Mouse (Mus musculus) embryonic facial prominence, embryonic 14.5 days (tissue): ENCODE data around the gene Klhl26. TPM values are rescaled to one million over a fixed set of nuclear protein-coding genes. Genes with fewer than 3 reads are reported as not detected.

Experiments used
- ATAC-seq: fragments of 200-750 bp; cut with Nextera tagmentation; 2 replicates; pipeline ENCODE4 v1.8.0; 2017; ENCODE audit warnings: low read depth, moderate number of reproducible peaks, moderate TSS enrichment
- DNase-seq: peaks from one replicate; pipeline ENCODE4 v3.0.0-alpha.2; 2015; ENCODE audit warnings: low spot score
- H3K27ac ChIP-seq: fragments of 300-500 bp; sonication (generic); replicated peaks from 2 replicates; pipeline ENCODE4 v1.5.1; 2014; ENCODE audit warnings: low read depth, mild to moderate bottlenecking, low read length, moderate library complexity
- H3K27me3 ChIP-seq: fragments of 300-500 bp; sonication (generic); replicated peaks from 2 replicates; pipeline ENCODE4 v1.6.1; 2014; ENCODE audit warnings: low read length; ENCODE audit not compliant: control insufficient read depth, insufficient read depth
- H3K36me3 ChIP-seq: fragments of 300-500 bp; sonication (generic); 2 replicates; pipeline ENCODE4 v1.6.1; 2014; ENCODE audit warnings: low read length, mixed read lengths; ENCODE audit not compliant: control insufficient read depth, insufficient read depth
- H3K4me1 ChIP-seq: fragments of 300-500 bp; sonication (generic); 2 replicates; pipeline ENCODE4 v1.6.1; 2014; ENCODE audit warnings: antibody characterized with exemption, low read length; ENCODE audit not compliant: control insufficient read depth, insufficient read depth
- H3K4me2 ChIP-seq: fragments of 300-500 bp; sonication (generic); 2 replicates; pipeline ENCODE4 v1.6.1; 2014; ENCODE audit warnings: low read depth, mild to moderate bottlenecking, low read length, moderate library complexity, mixed read lengths
- H3K4me3 ChIP-seq: fragments of 300-500 bp; sonication (generic); 2 replicates; pipeline ENCODE4 v1.5.1; 2014; ENCODE audit warnings: low read depth, mild to moderate bottlenecking, low read length
- H3K9ac ChIP-seq: fragments of 300-500 bp; sonication (generic); 2 replicates; pipeline ENCODE4 v1.6.1; 2014; ENCODE audit warnings: low read depth, mild to moderate bottlenecking, low read length, moderate library complexity, mixed read lengths
- H3K9me3 ChIP-seq: fragments of 300-500 bp; sonication (generic); 2 replicates; pipeline ENCODE4 v1.6.1; 2016; ENCODE audit warnings: low read length; ENCODE audit not compliant: control insufficient read depth
- WGBS: fragments of 180-500 bp; shearing (Covaris S2); extraction: QIAGEN DNeasy Blood & Tissue Kit; methylation state at CpG from one replicate; pipeline ENCODE4 v1.1.7; 2014; 5-methylcytosine and 5-hydroxymethylcytosine counted together
- polyA plus RNA-seq: library from polyadenylated mRNA; unstranded; fragments of >200 nt; fragmentation: Nextera tagmentation; extraction: Ambion mirVana; gene quantifications from 2 replicates; pipeline ENCODE4 v1.2.1, GENCODE M21; 2014

Gene Klhl26
- polyA plus RNA-seq, 1 experiment from 2014 or later: 18.7 TPM

DNA sequence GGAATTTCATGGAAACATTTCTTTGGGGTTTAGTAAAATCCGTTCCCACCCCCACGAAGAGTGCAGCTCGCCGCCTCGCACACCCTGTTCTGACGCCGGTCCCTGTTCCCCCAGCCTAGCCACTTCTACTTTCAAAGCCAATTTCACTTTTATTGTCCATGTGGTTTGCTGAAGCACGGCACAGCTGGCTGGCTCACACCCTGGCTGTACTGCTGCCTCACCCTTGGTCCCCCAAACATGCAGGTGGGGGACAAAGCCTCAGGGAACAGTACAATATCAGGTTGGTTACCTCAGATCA is 14.3 kb downstream of the Klhl26 start:
- Histone ChIP-seq H3K4me3 (no peak overlapping the region), H3K4me1 (no peaks in the 10 kb centered on the region), H3K27ac (no peak overlapping the region), H3K9ac (no peak overlapping the region), H3K4me2 (no peak overlapping the region), H3K27me3 (no peaks in the 10 kb centered on the region), H3K9me3 (no peaks in the 10 kb centered on the region), H3K36me3 (peaks cover 7% of the 10 kb centered on the region)
- ATAC-seq: no peak
- no peak for DNase-seq
- 91% methylated on average over 8 of the region's 8 CpGs for WGBS

DNA sequence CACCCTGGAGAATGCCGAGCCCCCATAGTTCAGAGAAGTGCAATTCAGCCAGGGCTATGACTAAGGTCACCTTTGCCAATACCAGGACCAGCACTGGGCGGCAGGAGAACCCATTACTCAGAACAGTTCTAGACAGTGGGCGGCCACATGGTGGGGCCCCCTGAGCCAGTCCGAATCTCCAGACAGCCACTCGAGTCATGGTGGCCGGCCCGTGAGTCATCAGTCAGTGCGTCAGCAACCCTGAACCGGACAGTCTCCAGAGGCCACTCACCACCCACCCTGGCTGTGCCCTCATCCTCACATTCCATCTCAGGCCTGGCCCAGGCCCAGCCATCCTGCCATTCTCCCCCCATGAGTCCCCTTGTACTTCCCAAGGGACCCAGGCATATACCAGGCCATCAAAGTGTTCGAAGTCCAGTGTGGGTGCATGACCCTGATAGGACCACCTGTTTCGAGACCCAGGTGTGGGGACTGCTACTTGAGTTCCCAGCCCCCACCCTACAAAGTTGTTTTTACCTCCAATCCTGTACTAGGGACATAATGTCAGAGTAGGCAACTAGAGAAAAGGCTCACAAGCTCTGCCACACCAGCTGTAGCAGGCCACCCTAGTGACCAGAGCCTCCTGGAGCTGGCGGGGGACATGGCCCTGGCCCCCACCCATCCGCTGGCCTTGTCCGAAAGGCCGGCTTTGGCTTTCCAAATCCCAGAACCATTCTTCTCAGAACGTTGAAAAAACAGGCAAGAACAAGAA is 14.8 kb downstream of the Klhl26 start:
- Histone ChIP-seq H3K9ac (no peak overlapping the region), H3K27me3 (no peaks in the 10 kb centered on the region), H3K36me3 (peaks cover 7% of the 10 kb centered on the region), H3K9me3 (no peaks in the 10 kb centered on the region), H3K4me2 (no peak overlapping the region), H3K4me3 (no peak overlapping the region), H3K27ac (no peak overlapping the region), H3K4me1 (no peaks in the 10 kb centered on the region)
- DNase-seq: no peak
- 91% methylated on average over 13 of the region's 16 CpGs for WGBS
- no peak for ATAC-seq

DNA sequence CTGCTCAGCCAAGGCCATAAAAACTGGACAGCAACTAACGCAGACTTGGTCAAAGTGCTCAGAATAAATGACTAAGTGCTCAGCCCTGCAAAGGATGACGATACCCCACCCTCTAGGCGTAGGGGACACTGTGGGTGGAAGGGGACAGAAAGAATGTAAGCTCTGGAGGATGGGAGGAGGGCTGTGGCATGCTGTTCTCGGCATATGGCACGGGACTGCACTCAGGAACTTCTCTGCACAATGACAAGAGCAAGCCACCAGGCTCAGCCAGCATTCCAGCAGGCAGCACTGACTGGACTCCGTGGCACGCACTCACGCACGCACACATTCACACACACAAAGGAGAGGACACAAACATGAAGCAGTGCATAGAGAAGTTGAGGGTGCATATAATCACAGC is 16.2 kb downstream of the Klhl26 start:
- Histone ChIP-seq H3K4me2 (no peak overlapping the region), H3K27me3 (no peaks in the 10 kb centered on the region), H3K4me3 (no peak overlapping the region), H3K4me1 (no peaks in the 10 kb centered on the region), H3K9me3 (no peaks in the 10 kb centered on the region), H3K36me3 (peaks cover 7% of the 10 kb centered on the region), H3K27ac (no peak overlapping the region), H3K9ac (no peak overlapping the region)
- ATAC-seq: no peak
- DNase-seq: no peak
- WGBS: 81% methylated on average over 9 of the region's 9 CpGs

DNA sequence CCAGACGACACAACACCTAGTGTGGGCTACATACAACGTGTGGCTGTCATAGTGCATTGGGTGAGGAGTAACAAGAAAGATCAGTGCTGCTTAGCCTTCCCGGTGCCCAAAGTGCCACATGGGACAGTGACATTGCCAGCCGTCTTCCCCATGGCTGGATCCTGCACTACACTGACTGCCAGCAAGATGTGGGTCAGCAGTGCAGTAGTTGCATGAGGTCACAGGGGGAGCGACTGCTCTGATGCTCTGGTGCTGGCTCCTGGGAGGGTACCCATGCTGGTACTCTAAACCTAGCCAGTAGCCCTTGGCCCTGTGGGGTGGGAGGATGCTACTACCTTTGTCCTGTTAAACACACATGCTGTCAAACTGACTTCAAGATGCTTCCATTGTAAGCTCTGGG is 16.6 kb downstream of the Klhl26 start:
- DNase-seq (no peak), ATAC-seq (no peak)
- 88% methylated on average over 5 of the region's 5 CpGs for WGBS
- no peaks in the 10 kb centered on the region for H3K9me3 ChIP-seq
- H3K4me1 ChIP-seq: no peaks in the 10 kb centered on the region
- peaks cover 7% of the 10 kb centered on the region for H3K36me3 ChIP-seq
- H3K27ac ChIP-seq: no peak overlapping the region
- no peak overlapping the region for H3K4me2 ChIP-seq
- no peaks in the 10 kb centered on the region for H3K27me3 ChIP-seq
- no peak overlapping the region for H3K9ac ChIP-seq
- H3K4me3 ChIP-seq: no peak overlapping the region

- Histone ChIP-seq H3K36me3 (peaks cover 7% of the 10 kb centered on the region), H3K9ac (no peak overlapping the region), H3K4me1 (no peaks in the 10 kb centered on the region), H3K27me3 (no peaks in the 10 kb centered on the region), H3K27ac (no peak overlapping the region), H3K4me3 (no peak overlapping the region), H3K4me2 (no peak overlapping the region), H3K9me3 (no peaks in the 10 kb centered on the region)
- no peak for DNase-seq
- WGBS: 92% methylated on average over 2 of the region's 2 CpGs
- ATAC-seq: no peak
These were observed 17.1 kb downstream of the Klhl26 start for GRCm38 (mm10) chr8:70459636-70460035.

DNA sequence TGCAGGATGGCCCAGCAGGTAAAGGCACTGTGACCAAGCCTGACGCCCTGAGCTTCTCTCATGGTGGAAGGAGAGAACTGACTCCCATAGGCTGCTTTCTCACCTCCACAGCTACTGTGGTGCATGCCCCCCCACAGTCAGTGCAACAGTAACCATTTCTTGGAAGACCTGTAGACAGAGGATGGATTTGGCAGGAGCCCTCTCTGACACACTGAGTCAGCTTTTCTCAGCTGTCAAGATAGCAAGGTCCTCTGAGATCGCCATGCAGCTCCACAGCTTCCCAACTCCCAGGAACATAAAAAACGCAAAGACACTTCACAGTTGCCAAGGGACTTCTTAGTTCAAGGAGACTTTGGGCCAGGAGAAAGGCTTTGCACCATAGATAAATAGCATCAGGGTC is 18.3 kb downstream of the Klhl26 start:
- ATAC-seq (no peak), DNase-seq (no peak)
- Histone ChIP-seq H3K36me3 (peaks cover 7% of the 10 kb centered on the region), H3K9ac (no peak overlapping the region), H3K4me1 (no peaks in the 10 kb centered on the region), H3K9me3 (no peaks in the 10 kb centered on the region), H3K4me2 (no peak overlapping the region), H3K27ac (no peak overlapping the region), H3K4me3 (no peak overlapping the region), H3K27me3 (no peaks in the 10 kb centered on the region)
- whole genome bisulfite sequencing: 93% methylated on average over 3 of the region's 3 CpGs

DNA sequence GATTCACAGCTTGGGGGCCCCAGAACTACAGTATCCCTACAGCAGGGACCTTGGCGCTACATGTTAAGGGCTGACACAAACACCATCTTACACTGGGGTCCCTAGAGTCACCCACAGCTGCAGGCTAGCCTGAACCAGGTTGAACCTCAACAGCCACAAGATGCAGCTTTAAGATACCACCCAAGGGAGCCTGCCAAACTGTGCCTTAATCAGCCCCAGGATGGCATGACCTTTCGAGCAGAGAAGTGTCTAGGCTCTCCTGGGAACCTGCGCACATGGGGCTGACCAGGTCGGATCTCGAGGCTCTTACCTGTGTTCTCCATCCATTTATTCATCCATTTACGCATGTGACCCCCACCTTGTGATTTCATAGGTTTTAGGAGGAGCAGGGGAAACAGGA is 18.9 kb downstream of the Klhl26 start:
- 87% methylated on average over 6 of the region's 6 CpGs for WGBS
- Histone ChIP-seq H3K4me2 (no peak overlapping the region), H3K4me3 (no peak overlapping the region), H3K27ac (no peak overlapping the region), H3K36me3 (peaks cover 7% of the 10 kb centered on the region), H3K9ac (no peak overlapping the region), H3K9me3 (no peaks in the 10 kb centered on the region), H3K27me3 (no peaks in the 10 kb centered on the region), H3K4me1 (no peaks in the 10 kb centered on the region)
- DNase-seq (no peak), ATAC-seq (no peak)

GRCm38 (mm10) chr8:70456996-70457395 is 19.8 kb downstream of the Klhl26 start:
- no peak for DNase-seq
- no peaks in the 10 kb centered on the region for H3K27me3 ChIP-seq
- no peaks in the 10 kb centered on the region for H3K4me1 ChIP-seq
- no peak overlapping the region for H3K4me3 ChIP-seq
- 83% methylated on average over 1 of the region's 1 CpGs for WGBS
- no peak for ATAC-seq
- H3K36me3 ChIP-seq: peaks cover 14% of the 10 kb centered on the region
- no peak overlapping the region for H3K27ac ChIP-seq
- H3K9ac ChIP-seq: no peak overlapping the region
- H3K9me3 ChIP-seq: no peaks in the 10 kb centered on the region
- no peak overlapping the region for H3K4me2 ChIP-seq

GRCm38 (mm10) chr8:70453852-70454251 is 22.9 kb downstream of the Klhl26 start:
- Histone ChIP-seq H3K4me1 (peaks cover 14% of the 10 kb centered on the region), H3K9me3 (no peaks in the 10 kb centered on the region)

More at GRCm38 (mm10) chr8:70453852-70454251, 22.9 kb downstream of the Klhl26 start:
- H3K27me3 ChIP-seq: no peaks in the 10 kb centered on the region
- DNase-seq: no peak
- no peak for ATAC-seq
- no peak overlapping the region for H3K4me2 ChIP-seq
- H3K27ac ChIP-seq: no peak overlapping the region
- H3K4me3 ChIP-seq: no peak overlapping the region
- WGBS: 80% methylated on average over 5 of the region's 5 CpGs
- H3K36me3 ChIP-seq: peaks cover 28% of the 10 kb centered on the region
- H3K9ac ChIP-seq: no peak overlapping the region
